Mouse (Mus musculus): ENCODE measurements around the gene Ttll12. TPM values are rescaled to one million over a fixed set of nuclear protein-coding genes. Genes with fewer than 3 reads are reported as not detected.
A peak's percentile ranks its signal among the peaks of the same experiment; 100 is the strongest.

Gene Ttll12
- polyA plus RNA-seq, 1 experiment = 36.8 TPM

GRCm38 (mm10) chr15:83595364-83595711, 381 bp upstream of the Ttll12 start:
- peaks cover 85% of the 10 kb centered on the region for H3K4me1 ChIP-seq
- peaks cover 23% of the 10 kb centered on the region for H3K36me3 ChIP-seq (replicated peaks; ENCODE audit: low read length)
- H3K9me3 ChIP-seq = no peaks in the 10 kb centered on the region
- TF ChIP-seq GATA1 (IDR thresholded peaks at IDR 0.05; ENCODE audit: borderline replicate concordance, low read length) = no peak
- no peak for TF ChIP-seq FLI1 (IDR thresholded peaks at IDR 0.05; ENCODE audit: low read length)
- H3K4me3 ChIP-seq (replicated peaks) = peak overlapping the region; percentile 99
- H3K27me3 ChIP-seq (replicated peaks) = no peaks in the 10 kb centered on the region

GRCm38 (mm10) chr15:83593702-83594512, 1.1 kb downstream of the Ttll12 start:
- Histone ChIP-seq H3K27me3 (replicated peaks) (no peaks in the 10 kb centered on the region), H3K4me3 (replicated peaks) (peak overlapping the region; percentile 99), H3K36me3 (replicated peaks; ENCODE audit: low read length) (peaks cover 35% of the 10 kb centered on the region), H3K4me1 (peaks cover 76% of the 10 kb centered on the region), H3K9me3 (no peaks in the 10 kb centered on the region)
- TF ChIP-seq FLI1 (IDR thresholded peaks at IDR 0.05; ENCODE audit: low read length) = no peak
- TF ChIP-seq GATA1 (IDR thresholded peaks at IDR 0.05; ENCODE audit: borderline replicate concordance, low read length) = no peak

GRCm38 (mm10) chr15:83593189-83593585, 1.8 kb downstream of the Ttll12 start:
- H3K27me3 ChIP-seq (replicated peaks) = no peaks in the 10 kb centered on the region
- TF ChIP-seq FLI1 (IDR thresholded peaks at IDR 0.05; ENCODE audit: low read length) (no peak), GATA1 (IDR thresholded peaks at IDR 0.05; ENCODE audit: borderline replicate concordance, low read length) (no peak)
- H3K4me3 ChIP-seq (replicated peaks) = peak overlapping the region; percentile 99
- peaks cover 43% of the 10 kb centered on the region for H3K36me3 ChIP-seq (replicated peaks; ENCODE audit: low read length)
- no peaks in the 10 kb centered on the region for H3K9me3 ChIP-seq
- H3K4me1 ChIP-seq = peaks cover 76% of the 10 kb centered on the region

GRCm38 (mm10) chr15:83592260-83593188, 2.4 kb downstream of the Ttll12 start:
- TF ChIP-seq GATA1 (IDR thresholded peaks at IDR 0.05; ENCODE audit: borderline replicate concordance, low read length) (no peak), FLI1 (IDR thresholded peaks at IDR 0.05; ENCODE audit: low read length) (no peak)
- Histone ChIP-seq H3K4me3 (replicated peaks) (peak overlapping the region; percentile 99), H3K9me3 (no peaks in the 10 kb centered on the region), H3K4me1 (peaks cover 70% of the 10 kb centered on the region), H3K36me3 (replicated peaks; ENCODE audit: low read length) (peaks cover 47% of the 10 kb centered on the region), H3K27me3 (replicated peaks) (no peaks in the 10 kb centered on the region)

- H3K4me1 ChIP-seq = peaks cover 67% of the 10 kb centered on the region
- peaks cover 4% of the 10 kb centered on the region for H3K9me3 ChIP-seq
- no peaks in the 10 kb centered on the region for H3K27me3 ChIP-seq (replicated peaks)
- peaks cover 55% of the 10 kb centered on the region for H3K36me3 ChIP-seq (replicated peaks; ENCODE audit: low read length)
- H3K4me3 ChIP-seq (replicated peaks) = no peak overlapping the region
- no peak for TF ChIP-seq FLI1 (IDR thresholded peaks at IDR 0.05; ENCODE audit: low read length)
Observed at GRCm38 (mm10) chr15:83591758-83592157, 3.2 kb downstream of the Ttll12 start.

GRCm38 (mm10) chr15:83590841-83591240, 4.1 kb downstream of the Ttll12 start:
- no peak for TF ChIP-seq FLI1 (IDR thresholded peaks at IDR 0.05; ENCODE audit: low read length)
- TF ChIP-seq GATA1 (IDR thresholded peaks at IDR 0.05; ENCODE audit: borderline replicate concordance, low read length) = no peak
- Histone ChIP-seq H3K27me3 (replicated peaks) (no peaks in the 10 kb centered on the region), H3K4me1 (peaks cover 58% of the 10 kb centered on the region), H3K36me3 (replicated peaks; ENCODE audit: low read length) (peaks cover 64% of the 10 kb centered on the region), H3K9me3 (peaks cover 13% of the 10 kb centered on the region), H3K4me3 (replicated peaks) (no peak overlapping the region)

GRCm38 (mm10) chr15:83584741-83585220, 10.2 kb downstream of the Ttll12 start:
- Histone ChIP-seq H3K36me3 (replicated peaks; ENCODE audit: low read length) (peaks cover 96% of the 10 kb centered on the region), H3K4me3 (replicated peaks) (no peak overlapping the region), H3K27me3 (replicated peaks) (no peaks in the 10 kb centered on the region), H3K9me3 (peaks cover 15% of the 10 kb centered on the region), H3K4me1 (peaks cover 3% of the 10 kb centered on the region; the same call in 1 of the 2 replicates)
- no peak for TF ChIP-seq GATA1 (IDR thresholded peaks at IDR 0.05; ENCODE audit: borderline replicate concordance, low read length)
- TF ChIP-seq FLI1 (IDR thresholded peaks at IDR 0.05; ENCODE audit: low read length) = no peak

- Histone ChIP-seq H3K4me1 (peaks cover 3% of the 10 kb centered on the region; the same call in 1 of the 2 replicates), H3K36me3 (replicated peaks; ENCODE audit: low read length) (peaks cover 98% of the 10 kb centered on the region)
- TF ChIP-seq GATA1 (IDR thresholded peaks at IDR 0.05; ENCODE audit: borderline replicate concordance, low read length) = no peak
- no peak for TF ChIP-seq FLI1 (IDR thresholded peaks at IDR 0.05; ENCODE audit: low read length)
Observed at GRCm38 (mm10) chr15:83583419-83584156, 11.4 kb downstream of the Ttll12 start.

GRCm38 (mm10) chr15:83582931-83583330, 12.0 kb downstream of the Ttll12 start:
- Histone ChIP-seq H3K27me3 (replicated peaks) (no peaks in the 10 kb centered on the region), H3K4me1 (peaks cover 3% of the 10 kb centered on the region; the same call in 1 of the 2 replicates), H3K9me3 (peaks cover 15% of the 10 kb centered on the region), H3K36me3 (replicated peaks; ENCODE audit: low read length) (peaks cover 97% of the 10 kb centered on the region), H3K4me3 (replicated peaks) (no peak overlapping the region)
- TF ChIP-seq FLI1 (IDR thresholded peaks at IDR 0.05; ENCODE audit: low read length) = no peak
- TF ChIP-seq GATA1 (IDR thresholded peaks at IDR 0.05; ENCODE audit: borderline replicate concordance, low read length) = no peak

More at GRCm38 (mm10) chr15:83583419-83584156, 11.4 kb downstream of the Ttll12 start:
- Histone ChIP-seq H3K4me3 (replicated peaks) (no peak overlapping the region), H3K9me3 (peaks cover 15% of the 10 kb centered on the region), H3K27me3 (replicated peaks) (no peaks in the 10 kb centered on the region)

Data from megakaryocyte, embryonic 14.5 days (primary cell).